Mouse (Mus musculus) lung, adult 18-20 months (tissue): ENCODE measurements at regions not wholly inside any gene's neighbourhood (a gene's known extent, or its start where the extent isn't known, plus 50 kb on each side); places are given as distances from the start of the nearest gene placed in this dataset.

Experiments used
- DNase-seq, 2 experiments: peaks; one replicate each; pipeline ENCODE4 v3.0.0; 2022; ENCODE audit warnings: mixed read lengths in 2 of 2

DNA sequence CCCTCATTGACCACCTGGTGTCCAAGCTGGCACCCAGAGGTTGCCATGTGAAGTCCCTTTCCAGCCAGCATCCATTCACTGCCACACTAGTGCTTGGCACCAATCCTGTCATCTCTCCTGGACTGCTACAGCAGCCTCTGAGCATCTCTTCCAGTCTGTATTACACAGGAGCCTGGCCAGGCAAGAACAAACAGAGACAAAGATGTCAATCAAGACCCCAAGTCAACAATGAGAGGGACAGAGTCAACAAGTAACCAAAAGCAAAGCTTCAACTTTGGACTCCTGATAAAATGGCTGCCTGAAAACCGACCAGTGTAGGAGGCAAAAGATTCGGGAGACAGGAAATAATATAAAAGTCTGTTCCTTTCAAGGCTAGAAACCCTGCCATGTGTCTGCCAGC lies 227.3 kb upstream of the Prox1 start:
- no peak for DNase-seq

GRCm38 (mm10) chr1:190393061-190393460 lies 222.5 kb upstream of the Prox1 start:
- DNase-seq: no peak

- no peak for DNase-seq
Observed at GRCm38 (mm10) chr1:190388853-190389252, 218.3 kb upstream of the Prox1 start.

- no peak for DNase-seq
Observed at GRCm38 (mm10) chr1:190384555-190384954, 214.0 kb upstream of the Prox1 start.

- DNase-seq: no peak
Observed at GRCm38 (mm10) chr1:190383256-190383838, 212.8 kb upstream of the Prox1 start.

- DNase-seq: no peak
Observed at GRCm38 (mm10) chr1:190380151-190380550, 209.6 kb upstream of the Prox1 start.

GRCm38 (mm10) chr1:190375160-190375880 lies 204.8 kb upstream of the Prox1 start:
- DNase-seq: no peak

DNA sequence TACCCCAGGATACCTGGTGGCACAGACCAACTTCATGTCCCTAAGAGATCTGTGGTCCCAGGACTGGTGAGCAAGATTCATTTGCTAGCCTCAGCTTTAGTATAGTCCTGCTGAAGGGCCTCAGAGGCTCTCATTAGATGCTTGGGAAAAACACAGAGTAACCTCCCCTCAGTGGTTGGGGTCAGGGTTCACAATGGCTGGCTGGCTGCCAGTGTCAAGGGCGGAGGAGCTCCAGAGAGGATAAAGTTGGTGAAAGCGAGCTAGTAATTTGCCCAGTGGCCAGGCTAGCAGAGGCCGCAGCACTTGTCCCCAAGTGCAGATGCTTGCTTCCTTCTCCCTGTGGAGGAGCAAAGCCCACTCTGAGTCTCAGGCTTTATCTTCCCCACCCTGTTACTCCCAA lies 203.8 kb upstream of the Prox1 start:
- no peak for DNase-seq

- no peak for DNase-seq
Observed at GRCm38 (mm10) chr1:190366631-190367030, 196.1 kb upstream of the Prox1 start.

DNA sequence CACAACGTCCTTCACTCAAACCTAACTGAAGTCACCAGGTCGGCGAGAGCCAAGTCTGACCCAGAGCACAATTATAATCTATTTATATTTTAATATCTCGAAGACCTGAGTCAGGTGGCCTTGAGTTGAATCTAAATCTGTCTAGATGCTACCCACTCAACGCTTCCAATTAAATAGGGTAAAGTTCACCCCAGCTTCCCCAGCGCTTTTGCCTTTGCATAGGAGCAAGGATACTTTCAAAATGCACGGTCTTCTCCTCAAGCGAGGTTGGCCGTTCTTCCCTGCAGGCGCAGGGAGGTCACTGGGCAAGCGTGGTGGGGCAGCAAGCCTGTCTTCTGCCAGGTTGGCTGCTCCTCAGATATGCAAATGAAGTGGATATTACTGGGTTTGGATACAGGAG lies 194.6 kb upstream of the Prox1 start:
- DNase-seq: no peak

GRCm38 (mm10) chr1:190360661-190361060 lies 190.1 kb upstream of the Prox1 start:
- DNase-seq: no peak

- DNase-seq: no peak
Observed at GRCm38 (mm10) chr1:190357779-190358178, 187.3 kb upstream of the Prox1 start.

DNA sequence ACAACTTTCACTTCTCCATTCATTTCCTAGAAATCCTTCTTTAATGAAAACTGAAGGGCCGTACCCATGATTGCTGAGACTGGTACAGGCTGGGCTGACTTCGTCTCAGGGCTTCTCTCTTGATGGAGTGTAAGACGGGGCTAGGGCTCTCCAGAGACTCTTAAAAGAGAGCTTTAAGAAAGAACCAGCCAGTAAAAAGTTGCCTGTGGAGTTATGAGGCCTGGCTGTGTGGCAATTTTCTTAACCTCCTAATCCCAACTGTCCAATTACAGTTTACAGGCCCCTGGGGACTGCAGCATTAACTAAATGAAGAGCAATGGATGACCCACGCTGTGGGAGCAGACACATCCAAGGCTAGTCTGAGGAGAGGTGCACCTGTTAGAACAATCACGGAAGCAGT lies 177.1 kb upstream of the Prox1 start:
- no peak for DNase-seq

- DNase-seq: no peak
Observed at GRCm38 (mm10) chr1:190340715-190341114, 170.2 kb upstream of the Prox1 start.

DNA sequence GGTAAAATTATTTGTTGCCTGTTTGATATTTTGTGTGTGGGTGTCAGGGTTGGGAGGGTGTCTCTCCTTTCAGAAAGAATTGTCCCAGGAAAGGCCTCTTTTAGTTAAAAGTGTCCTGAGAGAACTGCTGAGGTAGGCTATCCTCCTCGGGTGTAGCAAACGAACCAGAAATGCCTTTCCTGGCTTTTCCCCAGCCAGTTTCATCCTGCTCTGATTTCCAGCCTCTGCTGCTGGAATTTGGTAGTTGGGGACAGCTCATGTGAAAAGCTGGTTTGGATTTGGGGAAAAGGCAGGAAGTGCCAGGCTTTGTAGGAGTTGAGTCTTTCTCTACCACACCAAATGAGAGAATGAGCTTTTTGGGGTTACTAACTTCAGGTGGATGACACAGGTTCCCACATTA lies 164.0 kb upstream of the Prox1 start:
- DNase-seq: no peak

GRCm38 (mm10) chr1:190334053-190334452 lies 163.5 kb upstream of the Prox1 start:
- no peak for DNase-seq

GRCm38 (mm10) chr1:190332001-190332400 lies 161.5 kb upstream of the Prox1 start:
- DNase-seq: no peak

DNA sequence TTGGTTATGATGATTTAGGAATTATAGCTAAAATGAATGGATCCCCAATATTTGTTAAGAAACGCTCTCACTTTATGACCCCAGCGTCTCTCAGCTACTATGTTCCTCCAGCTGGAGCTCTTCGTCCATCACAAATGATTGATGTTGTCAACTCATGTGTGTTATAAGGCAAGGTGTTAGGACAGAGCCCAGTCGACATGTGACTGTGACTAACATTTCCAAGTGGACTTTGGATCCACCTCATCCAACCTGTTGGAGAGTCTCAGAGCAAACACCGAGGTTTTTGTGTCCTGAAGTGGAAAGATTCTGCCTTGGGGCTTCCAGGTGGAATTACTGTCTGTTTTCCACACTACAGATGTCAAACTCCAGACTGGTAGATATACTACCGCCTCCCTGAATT lies 154.0 kb upstream of the Prox1 start:
- DNase-seq: no peak

DNA sequence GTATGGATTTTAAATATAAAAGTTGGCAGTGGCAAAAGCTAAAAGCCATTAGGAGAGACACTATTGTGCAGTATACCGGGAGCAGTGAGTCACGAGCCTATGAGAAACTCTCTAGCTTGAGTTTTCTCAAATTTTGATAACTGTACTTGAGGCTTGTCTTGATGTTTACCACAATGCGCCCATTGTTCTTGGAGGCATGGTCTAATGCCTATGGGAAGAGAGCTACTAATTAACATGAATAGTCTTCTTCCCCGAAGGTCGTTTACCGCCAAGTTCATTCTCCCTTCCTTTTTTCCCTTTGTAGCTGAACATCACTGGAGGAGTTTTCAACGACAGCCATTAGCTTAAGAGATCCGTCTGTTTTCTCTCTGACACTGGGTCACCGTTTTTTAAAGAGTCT lies 153.2 kb upstream of the Prox1 start:
- DNase-seq: no peak

DNA sequence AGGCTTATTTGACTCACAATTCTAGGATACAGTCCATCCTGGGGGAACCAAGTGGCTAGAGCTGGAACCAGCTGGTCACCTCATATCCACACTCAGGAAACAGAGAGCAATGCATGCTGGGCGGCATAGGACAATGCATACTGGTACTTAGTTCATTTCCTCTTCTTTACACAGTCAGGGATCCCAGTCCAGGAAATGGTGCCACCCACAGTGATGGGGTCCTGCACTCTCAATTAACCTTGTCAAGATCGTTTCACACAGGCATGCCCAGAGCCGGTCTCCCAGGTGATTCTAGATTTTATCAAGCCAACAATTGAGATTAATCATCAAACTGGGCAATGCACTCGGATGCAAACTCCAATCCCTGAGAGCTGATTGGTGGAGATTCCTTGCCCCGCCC lies 145.7 kb upstream of the Prox1 start:
- no peak for DNase-seq

DNA sequence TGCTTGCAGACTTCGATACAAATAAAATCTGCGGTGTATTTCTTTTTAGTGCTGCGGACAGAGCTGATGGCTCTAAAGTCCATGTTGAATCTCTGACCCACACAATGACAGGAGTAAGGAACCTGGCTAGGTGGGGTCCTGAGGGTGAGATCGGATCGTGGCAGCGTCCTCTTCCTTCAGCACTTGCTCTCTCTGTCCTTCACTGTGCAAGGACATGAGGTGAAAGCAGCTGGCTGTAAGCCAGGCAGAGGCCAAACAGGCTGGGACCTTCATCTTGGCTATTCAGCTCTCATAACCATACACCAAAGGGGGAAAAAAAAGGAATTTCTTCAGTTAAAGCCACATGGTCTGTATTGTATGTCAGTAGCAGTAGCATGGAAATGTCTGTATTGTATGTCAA lies 139.3 kb upstream of the Prox1 start:
- no peak for DNase-seq

- DNase-seq: no peak
Observed at GRCm38 (mm10) chr1:190307751-190308150, 137.2 kb upstream of the Prox1 start.

- DNase-seq: no peak
Observed at GRCm38 (mm10) chr1:190297666-190298327, 127.3 kb upstream of the Prox1 start.

GRCm38 (mm10) chr1:190290061-190290460 lies 119.5 kb upstream of the Prox1 start:
- DNase-seq: no peak
